Mouse (Mus musculus) urinary bladder, postnatal 36 days (tissue): ENCODE measurements around the gene Fbxw10.

ENCODE experiments used
- DNase-seq, 2 experiments: peaks; one replicate each; pipeline ENCODE4 v3.0.0; 2022; ENCODE audit warnings: low spot score in 2 of 2, mixed read lengths in 1 of 2

The Fbxw10 gene

GRCm38 (mm10) chr11:62846961-62847654, at the start of gene Fbxw10:
Gene Fbxw10 (plus strand): TSS chr11:62847069.
- DNase-seq: no peak

- no peak for DNase-seq
Observed at GRCm38 (mm10) chr11:62804119-62804518, 42.8 kb upstream of the Fbxw10 start.

- no peak for DNase-seq
Observed at GRCm38 (mm10) chr11:62807965-62808364, 38.9 kb upstream of the Fbxw10 start.

- no peak for DNase-seq
Observed at GRCm38 (mm10) chr11:62809201-62809600, 37.7 kb upstream of the Fbxw10 start.

- no peak for DNase-seq
Observed at GRCm38 (mm10) chr11:62812268-62812667, 34.6 kb upstream of the Fbxw10 start.

GRCm38 (mm10) chr11:62813497-62813896, 33.4 kb upstream of the Fbxw10 start:
- DNase-seq: no peak

GRCm38 (mm10) chr11:62813970-62814624, 32.8 kb upstream of the Fbxw10 start:
- DNase-seq: peak; percentile 43 to 49

GRCm38 (mm10) chr11:62814625-62815024, 32.2 kb upstream of the Fbxw10 start:
- DNase-seq: no peak

GRCm38 (mm10) chr11:62815438-62815837, 31.4 kb upstream of the Fbxw10 start:
- DNase-seq: no peak

- DNase-seq: no peak
Observed at GRCm38 (mm10) chr11:62816591-62816990, 30.3 kb upstream of the Fbxw10 start.

- DNase-seq: no peak
Observed at GRCm38 (mm10) chr11:62819059-62819686, 27.7 kb upstream of the Fbxw10 start.

GRCm38 (mm10) chr11:62820059-62820541, 26.8 kb upstream of the Fbxw10 start, which contains the start of gene Trim16:
Gene Trim16 (plus strand): TSS chr11:62820231.
- DNase-seq: peak; percentile 77 to 85

- peak; percentile 21 to 32 for DNase-seq
Observed at GRCm38 (mm10) chr11:62820661-62821437, 26.0 kb upstream of the Fbxw10 start.

GRCm38 (mm10) chr11:62821893-62822292, 25.0 kb upstream of the Fbxw10 start:
- peak; percentile 44 to 56 for DNase-seq

GRCm38 (mm10) chr11:62824211-62824610, 22.7 kb upstream of the Fbxw10 start:
- DNase-seq: peak; percentile 12 to 28

- DNase-seq: peak; percentile 44 to 52
Observed at GRCm38 (mm10) chr11:62825222-62826105, 21.4 kb upstream of the Fbxw10 start.

GRCm38 (mm10) chr11:62826106-62826733, 20.6 kb upstream of the Fbxw10 start:
- DNase-seq: peak in 1 of 2 experiments; percentile 52

- DNase-seq: no peak
Observed at GRCm38 (mm10) chr11:62827135-62827534, 19.7 kb upstream of the Fbxw10 start.

GRCm38 (mm10) chr11:62827911-62828310, 19.0 kb upstream of the Fbxw10 start:
- no peak for DNase-seq

GRCm38 (mm10) chr11:62830387-62830786, 16.5 kb upstream of the Fbxw10 start:
- no peak for DNase-seq
